ENCODE assay signal across 25 mouse cellular contexts in genomic region chr10:108545715-108546114, GRCm38 (mm10).
A peak's percentile ranks its signal among the peaks of the same experiment; 100 is the strongest.
DNase-seq lines count a peak whose midpoint lies in the region; ATAC-seq and TF ChIP-seq lines count a peak whose summit lies in the region.
"Had no signal": no experiment of that assay in that cellular context is flagged by ENCODE, and none has a peak within 500 bp of the region (broad histone marks: within the 10 kb centered on the region; RNA-seq: fewer than 3 reads in every experiment).

No protein-coding gene starts in this region.

- TF ChIP-seq CTCF in left cerebral cortex, adult 2 months (IDR thresholded peaks at IDR 0.05) = no peak

- H3K4me3 ChIP-seq in left cerebral cortex, adult 2 months = no peak overlapping the region
- H3K4me3 ChIP-seq: embryonic facial prominence, embryonic 10.5 days; embryonic facial prominence, embryonic 12.5 days; forebrain, embryonic 10.5 days; forebrain, embryonic 12.5 days had no signal

- intact Hi-C loops in left cerebral cortex, adult 2 months (cut with DNase I) = no loop called here

- DNase-seq in frontal cortex, postnatal 10 days (ENCODE audit: low spot score in 2 of 2) = no peak
- no peak for DNase-seq in left cerebral cortex, adult 2 months (ENCODE audit: extremely low spot score in 1 of 2, low spot score in 2 of 2)
- no peak for DNase-seq in left cerebral cortex, adult 8-10 months (ENCODE audit: low spot score in 2 of 2)
- peak; percentile 52 for DNase-seq in telencephalon, adult 2 months (ENCODE audit: low read depth, low spot score)
- DNase-seq: adrenal gland, adult 8-10 months; adrenal gland, postnatal 14 days; adrenal gland, postnatal 36 days; B cell, adult 2 months; cerebellum, adult 11 months; cerebellum, adult 18-20 months; cerebellum, adult 8-10 months; cerebellum, adult 9-11 months; cerebellum, postnatal 14 days; cerebellum, postnatal 36 days had no signal

- peak overlapping the region; percentile 30; the same call in 1 of the 2 replicates for H3K27ac ChIP-seq in left cerebral cortex, adult 2 months
- H3K27ac ChIP-seq: embryonic facial prominence, embryonic 10.5 days; embryonic facial prominence, embryonic 12.5 days; forebrain, embryonic 10.5 days; forebrain, embryonic 12.5 days had no signal

- ATAC-seq in frontal cortex, adult (ENCODE audit: low TSS enrichment) = peak; percentile 68
- ATAC-seq in erythroid progenitor cell, adult 5-6 weeks (replicated peaks; ENCODE audit: low FRiP score, poor library complexity, severe bottlenecking) = no peak
- ATAC-seq: activated CD4-positive, CD25-positive, alpha-beta regulatory T cell, adult 4 months; CD4-positive, CD25-positive, alpha-beta regulatory T cell, adult 4 months; forebrain, embryonic 14.5 days; forebrain, embryonic 16.5 days; Patski had no signal
